8 mouse cellular contexts compared by ENCODE assay signal in genomic region chr19:6015511-6016315, GRCm38 (mm10). TPM values are rescaled to one million over a fixed set of nuclear protein-coding genes. Genes with fewer than 3 reads are reported as not detected.
DNase-seq lines count a peak whose midpoint lies in the region; ATAC-seq and TF ChIP-seq lines count a peak whose summit lies in the region.

Gene Capn1 (minus strand): TSS chr19:6015897.

- H3K4me3 ChIP-seq in ES-Bruce4 (ENCODE audit: low read depth, low read length) = peak within 1 kb of the TSS; percentile 52
- H3K4me3 ChIP-seq in forebrain, postnatal 0 days (ENCODE audit: low read depth, low read length) = peak within 1 kb of the TSS; percentile 44
- peak within 1 kb of the TSS; percentile 54 for H3K4me3 ChIP-seq in lung, embryonic 15.5 days
- H3K4me3 ChIP-seq in olfactory bulb, adult 2 months (ENCODE audit: insufficient read depth, low read depth, low read length) = peak within 1 kb of the TSS; percentile 63

- WGBS in forebrain, postnatal 0 days = 4% methylated on average over 40 of the region's 40 CpGs
- 2% methylated on average over 40 of the region's 40 CpGs for WGBS in lung, embryonic 15.5 days
- 4% methylated on average over 40 of the region's 40 CpGs for WGBS in olfactory bulb, adult 2 months

- intact Hi-C loops in heart, postnatal 36 days (cut with DNase I) = loop anchor here (5.0 kb wide), 1 partner anchor 228 kb away; no protein-coding TSS in a partner anchor

- peak within 1 kb of the TSS; percentile 71 for H3K9ac ChIP-seq in ES-Bruce4 (ENCODE audit: low read depth, poor library complexity, severe bottlenecking)
- peak within 1 kb of the TSS; percentile 58 for H3K9ac ChIP-seq in forebrain, postnatal 0 days
- peak within 1 kb of the TSS; percentile 66 for H3K9ac ChIP-seq in lung, embryonic 15.5 days

- H3K9me3 ChIP-seq in ES-Bruce4 (replicated peaks; ENCODE audit: control insufficient read depth, insufficient read depth, low read length, poor library complexity, severe bottlenecking) = no peaks in the 10 kb centered on the region
- H3K9me3 ChIP-seq in forebrain, postnatal 0 days (ENCODE audit: low read length) = no peaks in the 10 kb centered on the region
- no peaks in the 10 kb centered on the region for H3K9me3 ChIP-seq in lung, embryonic 15.5 days

- H3K27ac ChIP-seq in ES-Bruce4 (ENCODE audit: insufficient read depth, low read length) = peak within 1 kb of the TSS; percentile 55
- H3K27ac ChIP-seq in forebrain, postnatal 0 days (ENCODE audit: low read depth, low read length) = no peak within 1 kb of the TSS
- peak within 1 kb of the TSS; percentile 48; the same call in 1 of the 2 replicates for H3K27ac ChIP-seq in lung, embryonic 15.5 days
- H3K27ac ChIP-seq in olfactory bulb, adult 2 months (ENCODE audit: insufficient read depth, low read depth, low read length) = peak within 1 kb of the TSS; percentile 65

- no peaks in the 10 kb centered on the region for H3K4me1 ChIP-seq in ES-Bruce4 (ENCODE audit: control insufficient read depth, insufficient read depth, low read length)
- no peaks in the 10 kb centered on the region; the same call in 1 of the 2 replicates for H3K4me1 ChIP-seq in forebrain, postnatal 0 days (ENCODE audit: insufficient read depth)
- H3K4me1 ChIP-seq in lung, embryonic 15.5 days = peaks cover 24% of the 10 kb centered on the region
- H3K4me1 ChIP-seq in olfactory bulb, adult 2 months (ENCODE audit: control insufficient read depth, insufficient read depth, low read length) = peaks cover 22% of the 10 kb centered on the region

- DNase-seq in cerebellum, adult 18-20 months = peak; percentile 68 to 71
- DNase-seq in forebrain, postnatal 0 days = peak; percentile 56
- peak; percentile 71 to 83 for DNase-seq in heart, postnatal 36 days
- DNase-seq in layer of hippocampus, adult 8-10 months (ENCODE audit: low spot score in 2 of 2) = peak; percentile 27 to 57
- peak; percentile 80 for DNase-seq in thymus, postnatal 0 days (ENCODE audit: low spot score)

- peak; percentile 72 for ATAC-seq in forebrain, postnatal 0 days
- ATAC-seq in lung, embryonic 15.5 days (ENCODE audit: borderline replicate concordance, extremely low read depth, low FRiP score, low TSS enrichment) = peak; percentile 78

- no peaks in the 10 kb centered on the region for H3K27me3 ChIP-seq in ES-Bruce4 (ENCODE audit: control insufficient read depth, insufficient read depth, low read length, poor library complexity, severe bottlenecking)
- H3K27me3 ChIP-seq in forebrain, postnatal 0 days (ENCODE audit: insufficient read depth, low read length) = no peaks in the 10 kb centered on the region; the same call in 1 of the 2 replicates
- 0 out of 2 replicates have a peak, but pooled peaks cover 5% of the 10 kb centered on the region for H3K27me3 ChIP-seq in lung, embryonic 15.5 days

- H3K4me2 ChIP-seq in forebrain, postnatal 0 days (ENCODE audit: low read depth) = peak within 1 kb of the TSS; percentile 76
- H3K4me2 ChIP-seq in lung, embryonic 15.5 days = peak within 1 kb of the TSS; percentile 88

- no peaks in the 10 kb centered on the region for H3K36me3 ChIP-seq in ES-Bruce4 (ENCODE audit: control insufficient read depth, insufficient read depth, low read length, poor library complexity, severe bottlenecking)
- H3K36me3 ChIP-seq in forebrain, postnatal 0 days (ENCODE audit: insufficient read depth) = no peaks in the 10 kb centered on the region
- no peaks in the 10 kb centered on the region for H3K36me3 ChIP-seq in lung, embryonic 15.5 days

- TF ChIP-seq POLR2A in ES-Bruce4 (IDR thresholded peaks at IDR 0.05; ENCODE audit: insufficient read depth, low read length) = no peak
- no peak for TF ChIP-seq POLR2A in olfactory bulb, adult 2 months (IDR thresholded peaks at IDR 0.05; ENCODE audit: insufficient read depth, low read depth, low read length)

- 0 out of 2 replicates have a peak, but pooled peaks have one; percentile 36 for TF ChIP-seq EP300 in ES-Bruce4 (IDR thresholded peaks at IDR 0.05; ENCODE audit: insufficient read depth, low read depth, low read length)

- peak; percentile 15 for TF ChIP-seq CTCF in ES-Bruce4 (IDR thresholded peaks at IDR 0.05; ENCODE audit: low read depth, low read length)
- peak; percentile 34; the same call in 1 of the 2 replicates for TF ChIP-seq CTCF in forebrain, postnatal 0 days (IDR thresholded peaks at IDR 0.05; ENCODE audit: low read depth)
- TF ChIP-seq CTCF in olfactory bulb, adult 2 months (IDR thresholded peaks at IDR 0.05; ENCODE audit: insufficient read depth, low read depth, low read length) = no peak

RNA-seq across cellular contexts. Expression of gene Capn1, which starts in this region (rescaled TPM):
- 21.8 and 25.2 TPM in 2 replicates for polyA plus RNA-seq in ES-Bruce4 (2011; ENCODE audit: insufficient read depth, insufficient read length, low read depth, missing spikeins)
- 5.5 and 7.7 TPM in 2 replicates for total RNA-seq in forebrain, postnatal 0 days (2014; rRNA removed)
- polyA plus RNA-seq in forebrain, postnatal 0 days (2015; fragmentation: Nextera tagmentation; extraction: Ambion mirVana) = 3.0 and 3.3 TPM in 2 replicates
- 10 to 100 TPM; 34.7 to 35.2 TPM for total RNA-seq in heart, postnatal 36 days (2021)
- total RNA-seq in layer of hippocampus, adult 8-10 months (2022) = 10 to 100 TPM; 23.7 to 27.7 (median 25.1) TPM
- polyA plus RNA-seq in lung, embryonic 15.5 days (2015; fragmentation: Nextera tagmentation; extraction: Ambion mirVana) = 8.8 and 11.6 TPM in 2 replicates
- polyA plus RNA-seq in olfactory bulb, adult 2 months (2012; ENCODE audit: insufficient read depth, insufficient read length, low replicate concordance, missing spikeins) = not detected in 2 replicates
- 19.8 and 21.6 TPM in 2 replicates for polyA plus RNA-seq in thymus, postnatal 0 days (2015; fragmentation: Nextera tagmentation; extraction: Ambion mirVana)
